Mouse (Mus musculus) liver, postnatal 0 days (tissue): ENCODE measurements around the gene Ifng. TPM values are rescaled to one million over a fixed set of nuclear protein-coding genes. Genes with fewer than 3 reads are reported as not detected.

Source experiments
- ATAC-seq: fragments of 200-750 bp; cut with Nextera tagmentation; 2 replicates; pipeline ENCODE4 v1.8.0; 2017; ENCODE audit warnings: mild to moderate bottlenecking, moderate library complexity
- DNase-seq: peaks from one replicate; pipeline ENCODE4 v3.0.0-alpha.2; 2016
- H3K27ac ChIP-seq: fragments of 300-500 bp; sonication (generic); 2 replicates; pipeline ENCODE4 v1.5.1; 2014; ENCODE audit warnings: antibody characterized with exemption, moderate library complexity, mild to moderate bottlenecking, low read depth
- H3K27me3 ChIP-seq: fragments of 300-500 bp; sonication (generic); 2 replicates; pipeline ENCODE4 v1.6.1; 2014; ENCODE audit warnings: low read length, control low read depth, mixed read lengths; ENCODE audit not compliant: insufficient read depth
- H3K36me3 ChIP-seq: fragments of 300-500 bp; sonication (generic); replicated peaks from 2 replicates; pipeline ENCODE4 v1.6.1; 2014; ENCODE audit warnings: mild to moderate bottlenecking, control low read depth, low read length, moderate library complexity, mixed read lengths; ENCODE audit not compliant: insufficient read depth
- H3K4me1 ChIP-seq: fragments of 300-500 bp; sonication (generic); 2 replicates; pipeline ENCODE4 v1.6.1; 2014; ENCODE audit warnings: antibody characterized with exemption, mild to moderate bottlenecking, control low read depth; ENCODE audit not compliant: insufficient read depth
- H3K4me2 ChIP-seq: fragments of 300-500 bp; sonication (generic); 2 replicates; pipeline ENCODE4 v1.6.1; 2014; ENCODE audit warnings: low read depth, mild to moderate bottlenecking, low read length, moderate library complexity, mixed read lengths
- H3K4me3 ChIP-seq: fragments of 300-500 bp; sonication (generic); 2 replicates; pipeline ENCODE4 v1.5.1; 2014; ENCODE audit warnings: low read depth, low read length
- H3K9ac ChIP-seq: fragments of 300-500 bp; sonication (generic); replicated peaks from 2 replicates; pipeline ENCODE4 v1.6.1; 2014; ENCODE audit warnings: mild to moderate bottlenecking, moderate library complexity
- H3K9me3 ChIP-seq: fragments of 300-500 bp; sonication (generic); 2 replicates; pipeline ENCODE4 v1.6.1; 2016; ENCODE audit warnings: mild to moderate bottlenecking, control low read depth, low read length, mixed read lengths
- CTCF ChIP-seq: sonication (generic); IDR thresholded peaks from 2 replicates; pipeline ENCODE4 v1.5.1; 2016; ENCODE audit warnings: antibody characterized with exemption, low read depth
- EP300 ChIP-seq: IDR thresholded peaks from 2 replicates; pipeline ENCODE4 v1.6.1; 2016; ENCODE audit warnings: antibody characterized with exemption, low read depth, mild to moderate bottlenecking
- WGBS: fragments of 180-500 bp; shearing (Covaris S2); extraction: QIAGEN DNeasy Blood & Tissue Kit; methylation state at CpG from one replicate; pipeline ENCODE4 v1.1.7; 2014; ENCODE audit not compliant: insufficient replicate concordance; 5-methylcytosine and 5-hydroxymethylcytosine counted together
- polyA plus RNA-seq: library from polyadenylated mRNA; unstranded; fragments of >200 nt; fragmentation: Nextera tagmentation; extraction: Ambion mirVana; gene quantifications from 2 replicates; pipeline ENCODE4 v1.2.1, GENCODE M21; 2015

The Ifng gene
- polyA plus RNA-seq, 1 experiment from 2014 or later: not detected

DNA sequence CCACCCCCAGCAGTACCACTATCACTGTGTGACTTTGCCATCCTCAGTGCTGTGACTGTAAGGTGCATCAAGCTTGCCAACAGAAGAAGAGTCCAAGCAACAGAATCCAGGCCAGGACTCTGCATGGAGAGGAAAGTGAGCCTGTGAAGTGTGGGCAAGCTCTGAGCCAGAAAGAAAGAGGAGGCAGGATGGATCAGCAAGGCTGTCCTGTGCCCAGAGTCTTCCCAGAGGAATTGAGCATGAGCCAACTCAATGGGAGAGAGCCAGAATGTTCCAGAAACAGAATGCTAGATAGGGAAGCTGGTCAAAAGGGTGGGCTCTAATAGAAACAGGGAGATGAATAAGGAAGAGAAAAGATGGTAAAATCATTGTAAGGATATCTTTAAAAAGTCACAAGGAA lies 19.9 kb upstream of the Ifng start:
- DNase-seq: no peak
- no peak for ATAC-seq
- Histone ChIP-seq H3K27me3 (no peaks in the 10 kb centered on the region), H3K9me3 (no peaks in the 10 kb centered on the region), H3K4me1 (no peaks in the 10 kb centered on the region), H3K9ac (no peak overlapping the region), H3K4me2 (no peak overlapping the region), H3K27ac (no peak overlapping the region), H3K36me3 (no peaks in the 10 kb centered on the region), H3K4me3 (no peak overlapping the region)
- TF ChIP-seq EP300 (no peak), CTCF (no peak)

- 74% methylated on average over 6 of the region's 6 CpGs for WGBS
- no peak overlapping the region for H3K4me3 ChIP-seq
- no peaks in the 10 kb centered on the region for H3K36me3 ChIP-seq
- ATAC-seq (no peak), DNase-seq (no peak)
- no peaks in the 10 kb centered on the region for H3K4me1 ChIP-seq
- H3K27ac ChIP-seq: no peak overlapping the region
- TF ChIP-seq EP300: no peak
- no peak for TF ChIP-seq CTCF
- H3K9ac ChIP-seq: no peak overlapping the region
- no peak overlapping the region for H3K4me2 ChIP-seq
- H3K9me3 ChIP-seq: no peaks in the 10 kb centered on the region
- H3K27me3 ChIP-seq: no peaks in the 10 kb centered on the region
These were observed 5.3 kb upstream of the Ifng start for GRCm38 (mm10) chr10:118435501-118435900.

GRCm38 (mm10) chr10:118441898-118442297 lies 1.1 kb downstream of the Ifng start:
- Histone ChIP-seq H3K27me3 (no peaks in the 10 kb centered on the region), H3K4me3 (no peak overlapping the region), H3K4me2 (no peak overlapping the region), H3K9me3 (no peaks in the 10 kb centered on the region), H3K27ac (no peak overlapping the region), H3K36me3 (no peaks in the 10 kb centered on the region), H3K4me1 (no peaks in the 10 kb centered on the region), H3K9ac (no peak overlapping the region)
- ATAC-seq: no peak
- DNase-seq: no peak
- TF ChIP-seq EP300: no peak
- peak; percentile 51 for TF ChIP-seq CTCF
- 61% methylated on average over 3 of the region's 3 CpGs for WGBS

- Histone ChIP-seq H3K27me3 (no peaks in the 10 kb centered on the region), H3K27ac (no peak overlapping the region), H3K4me2 (no peak overlapping the region), H3K9ac (no peak overlapping the region), H3K4me1 (no peaks in the 10 kb centered on the region), H3K9me3 (no peaks in the 10 kb centered on the region), H3K36me3 (no peaks in the 10 kb centered on the region), H3K4me3 (no peak overlapping the region)
- ATAC-seq (no peak), DNase-seq (no peak)
- WGBS: 79% methylated on average over 6 of the region's 6 CpGs
- TF ChIP-seq EP300: no peak
- TF ChIP-seq CTCF: no peak
These were observed 2.2 kb downstream of the Ifng start for GRCm38 (mm10) chr10:118442999-118443398.

- no peak for ATAC-seq
- no peak for DNase-seq
- no peak for TF ChIP-seq EP300
- no peak overlapping the region for H3K9ac ChIP-seq
- no peak overlapping the region for H3K4me3 ChIP-seq
- WGBS: 91% methylated on average over 6 of the region's 6 CpGs
- no peak overlapping the region for H3K27ac ChIP-seq
- H3K4me2 ChIP-seq: no peak overlapping the region
- no peaks in the 10 kb centered on the region for H3K9me3 ChIP-seq
- H3K36me3 ChIP-seq: no peaks in the 10 kb centered on the region
- no peaks in the 10 kb centered on the region for H3K4me1 ChIP-seq
- no peaks in the 10 kb centered on the region for H3K27me3 ChIP-seq
These were observed 4.2 kb downstream of the Ifng start for GRCm38 (mm10) chr10:118445021-118445420.

GRCm38 (mm10) chr10:118445502-118445901 lies 4.7 kb downstream of the Ifng start:
- Histone ChIP-seq H3K4me3 (no peak overlapping the region), H3K9me3 (no peaks in the 10 kb centered on the region), H3K27me3 (no peaks in the 10 kb centered on the region), H3K36me3 (no peaks in the 10 kb centered on the region), H3K4me1 (no peaks in the 10 kb centered on the region), H3K4me2 (no peak overlapping the region), H3K9ac (no peak overlapping the region), H3K27ac (no peak overlapping the region)
- TF ChIP-seq EP300: no peak
- no peak for TF ChIP-seq CTCF
- DNase-seq (no peak), ATAC-seq (no peak)
- 76% methylated on average over 8 of the region's 8 CpGs for WGBS

- Histone ChIP-seq H3K4me1 (no peaks in the 10 kb centered on the region), H3K27me3 (no peaks in the 10 kb centered on the region), H3K4me3 (no peak overlapping the region), H3K4me2 (no peak overlapping the region), H3K9ac (no peak overlapping the region), H3K9me3 (no peaks in the 10 kb centered on the region), H3K27ac (no peak overlapping the region), H3K36me3 (no peaks in the 10 kb centered on the region)
- ATAC-seq (no peak), DNase-seq (no peak)
- TF ChIP-seq CTCF (no peak), EP300 (no peak)
- 89% methylated on average over 14 of the region's 14 CpGs for WGBS
These were observed 5.1 kb downstream of the Ifng start for GRCm38 (mm10) chr10:118445978-118446377.
